Mouse (Mus musculus): ENCODE results near the gene Sertad4. TPM values are rescaled to one million over a fixed set of nuclear protein-coding genes. Genes with fewer than 3 reads are reported as not detected.

Sertad4 gene
- polyA plus RNA-seq, 1 experiment = 0.50 TPM

- H3K36me3 ChIP-seq (ENCODE audit: control insufficient read depth, insufficient read depth, low read length) = no peaks in the 10 kb centered on the region
- no peak overlapping the region for H3K4me3 ChIP-seq (ENCODE audit: extremely low read depth, insufficient read depth, insufficient read length)
- no peaks in the 10 kb centered on the region for H3K4me1 ChIP-seq (ENCODE audit: control insufficient read depth, insufficient read depth, insufficient read length)
- no peak overlapping the region for H3K27ac ChIP-seq (ENCODE audit: insufficient read depth, low read length)
- DNase-seq (ENCODE audit: low read depth in 1 of 2, low spot score in 2 of 2) = no peak
- H3K27me3 ChIP-seq (ENCODE audit: control insufficient read depth, insufficient read depth, low read length) = no peaks in the 10 kb centered on the region
- WGBS = 63% methylated on average over 2 of the region's 2 CpGs
- TF ChIP-seq POLR2A (IDR thresholded peaks at IDR 0.05; ENCODE audit: low read depth, low read length) (no peak), CTCF (IDR thresholded peaks at IDR 0.05; ENCODE audit: extremely low read depth, insufficient read depth, insufficient read length, insufficient replicate concordance) (no peak)
Observed at GRCm38 (mm10) chr1:192882617-192883295, 27.2 kb upstream of the Sertad4 start.

GRCm38 (mm10) chr1:192880130-192880529, 24.6 kb upstream of the Sertad4 start:
- Histone ChIP-seq H3K4me3 (ENCODE audit: extremely low read depth, insufficient read depth, insufficient read length) (no peak overlapping the region), H3K27me3 (ENCODE audit: control insufficient read depth, insufficient read depth, low read length) (no peaks in the 10 kb centered on the region), H3K36me3 (ENCODE audit: control insufficient read depth, insufficient read depth, low read length) (no peaks in the 10 kb centered on the region), H3K4me1 (ENCODE audit: control insufficient read depth, insufficient read depth, insufficient read length) (no peaks in the 10 kb centered on the region), H3K27ac (ENCODE audit: insufficient read depth, low read length) (no peak overlapping the region)
- DNase-seq (ENCODE audit: low read depth in 1 of 2, low spot score in 2 of 2) = no peak
- WGBS = 75% methylated on average over 4 of the region's 4 CpGs
- TF ChIP-seq POLR2A (IDR thresholded peaks at IDR 0.05; ENCODE audit: low read depth, low read length) = no peak
- no peak for TF ChIP-seq CTCF (IDR thresholded peaks at IDR 0.05; ENCODE audit: extremely low read depth, insufficient read depth, insufficient read length, insufficient replicate concordance)

GRCm38 (mm10) chr1:192879086-192879580, 23.6 kb upstream of the Sertad4 start:
- no peak for TF ChIP-seq CTCF (IDR thresholded peaks at IDR 0.05; ENCODE audit: extremely low read depth, insufficient read depth, insufficient read length, insufficient replicate concordance)
- TF ChIP-seq POLR2A (IDR thresholded peaks at IDR 0.05; ENCODE audit: low read depth, low read length) = no peak
- Histone ChIP-seq H3K27ac (ENCODE audit: insufficient read depth, low read length) (no peak overlapping the region), H3K27me3 (ENCODE audit: control insufficient read depth, insufficient read depth, low read length) (no peaks in the 10 kb centered on the region), H3K36me3 (ENCODE audit: control insufficient read depth, insufficient read depth, low read length) (no peaks in the 10 kb centered on the region), H3K4me1 (ENCODE audit: control insufficient read depth, insufficient read depth, insufficient read length) (no peaks in the 10 kb centered on the region), H3K4me3 (ENCODE audit: extremely low read depth, insufficient read depth, insufficient read length) (no peak overlapping the region)
- DNase-seq (ENCODE audit: low read depth in 1 of 2, low spot score in 2 of 2) = no peak
- 88% methylated on average over 7 of the region's 7 CpGs for WGBS

GRCm38 (mm10) chr1:192872841-192873240, 17.3 kb upstream of the Sertad4 start:
- Histone ChIP-seq H3K27me3 (ENCODE audit: control insufficient read depth, insufficient read depth, low read length) (no peaks in the 10 kb centered on the region; the same call in 1 of the 2 replicates), H3K4me3 (ENCODE audit: extremely low read depth, insufficient read depth, insufficient read length) (no peak overlapping the region), H3K36me3 (ENCODE audit: control insufficient read depth, insufficient read depth, low read length) (no peaks in the 10 kb centered on the region), H3K27ac (ENCODE audit: insufficient read depth, low read length) (no peak overlapping the region), H3K4me1 (ENCODE audit: control insufficient read depth, insufficient read depth, insufficient read length) (no peaks in the 10 kb centered on the region)
- no peak for TF ChIP-seq CTCF (IDR thresholded peaks at IDR 0.05; ENCODE audit: extremely low read depth, insufficient read depth, insufficient read length, insufficient replicate concordance)
- no peak for TF ChIP-seq POLR2A (IDR thresholded peaks at IDR 0.05; ENCODE audit: low read depth, low read length)
- WGBS = 70% methylated on average over 5 of the region's 5 CpGs
- no peak for DNase-seq (ENCODE audit: low read depth in 1 of 2, low spot score in 2 of 2)

GRCm38 (mm10) chr1:192869761-192870160, 14.2 kb upstream of the Sertad4 start:
- no peak for TF ChIP-seq CTCF (IDR thresholded peaks at IDR 0.05; ENCODE audit: extremely low read depth, insufficient read depth, insufficient read length, insufficient replicate concordance)
- TF ChIP-seq POLR2A (IDR thresholded peaks at IDR 0.05; ENCODE audit: low read depth, low read length) = no peak
- Histone ChIP-seq H3K4me1 (ENCODE audit: control insufficient read depth, insufficient read depth, insufficient read length) (no peaks in the 10 kb centered on the region), H3K36me3 (ENCODE audit: control insufficient read depth, insufficient read depth, low read length) (no peaks in the 10 kb centered on the region), H3K4me3 (ENCODE audit: extremely low read depth, insufficient read depth, insufficient read length) (no peak overlapping the region), H3K27ac (ENCODE audit: insufficient read depth, low read length) (no peak overlapping the region), H3K27me3 (ENCODE audit: control insufficient read depth, insufficient read depth, low read length) (no peaks in the 10 kb centered on the region; the same call in 1 of the 2 replicates)
- no peak for DNase-seq (ENCODE audit: low read depth in 1 of 2, low spot score in 2 of 2)
- WGBS = 84% methylated on average over 1 of the region's 1 CpGs

DNA sequence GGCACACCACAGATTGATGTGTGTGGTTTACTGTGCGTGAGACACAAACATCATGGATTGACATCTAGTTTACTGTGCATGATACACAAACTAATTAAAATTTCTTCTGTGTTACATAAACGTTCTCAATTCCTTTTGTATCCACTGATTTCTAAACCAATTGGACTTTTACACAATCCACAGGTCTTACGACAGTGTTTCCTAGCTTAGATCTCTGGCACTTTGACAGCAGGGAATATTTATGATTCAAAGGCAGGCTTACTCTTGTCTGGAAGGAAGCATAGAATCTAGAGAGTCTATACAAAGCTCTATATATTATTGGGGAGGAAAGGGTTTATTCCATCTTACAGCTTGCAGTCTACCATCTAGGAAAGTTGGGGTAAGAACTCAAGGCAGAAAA, 8.9 kb upstream of the Sertad4 start:
- H3K4me1 ChIP-seq (ENCODE audit: control insufficient read depth, insufficient read depth, insufficient read length) = no peaks in the 10 kb centered on the region
- H3K27ac ChIP-seq (ENCODE audit: insufficient read depth, low read length) = no peak overlapping the region
- H3K36me3 ChIP-seq (ENCODE audit: control insufficient read depth, insufficient read depth, low read length) = no peaks in the 10 kb centered on the region
- H3K4me3 ChIP-seq (ENCODE audit: extremely low read depth, insufficient read depth, insufficient read length) = no peak overlapping the region
- WGBS = 72% methylated on average over 3 of the region's 3 CpGs
- DNase-seq (ENCODE audit: low read depth in 1 of 2, low spot score in 2 of 2) = no peak
- TF ChIP-seq CTCF (IDR thresholded peaks at IDR 0.05; ENCODE audit: extremely low read depth, insufficient read depth, insufficient read length, insufficient replicate concordance) (no peak), POLR2A (IDR thresholded peaks at IDR 0.05; ENCODE audit: low read depth, low read length) (no peak)
- H3K27me3 ChIP-seq (ENCODE audit: control insufficient read depth, insufficient read depth, low read length) = no peaks in the 10 kb centered on the region; the same call in 1 of the 2 replicates

DNA sequence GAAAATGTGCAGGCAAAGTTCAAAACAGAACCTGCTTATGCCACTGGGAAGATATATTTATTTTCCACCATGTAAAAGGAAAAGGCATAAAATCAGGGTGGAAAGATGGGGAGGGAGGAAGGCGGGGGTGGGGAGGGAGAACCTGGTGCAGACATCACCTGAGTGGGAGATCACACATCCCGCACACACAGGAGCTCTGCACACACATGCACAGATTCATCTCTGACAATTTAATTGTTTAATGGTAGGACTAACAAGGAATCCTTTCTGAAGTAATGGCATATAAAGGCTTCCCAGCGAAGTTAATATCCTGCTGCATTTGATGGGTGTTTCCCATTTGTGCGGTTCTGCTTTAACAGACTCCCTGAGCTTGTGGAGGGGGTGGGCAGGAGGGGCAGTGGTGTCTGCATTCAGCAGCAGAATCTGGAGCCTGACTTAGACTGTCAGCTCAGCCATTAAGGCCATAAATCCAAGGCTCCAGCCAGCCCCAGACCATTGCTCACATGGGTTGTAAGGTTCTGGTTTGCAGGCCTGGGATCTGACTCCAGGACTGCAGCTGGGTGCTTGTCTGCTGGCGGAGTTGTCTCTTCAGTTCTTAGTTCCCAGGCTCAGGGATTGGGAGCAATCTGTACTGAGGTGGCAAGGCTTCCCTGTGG, 5.9 kb upstream of the Sertad4 start:
- no peak for DNase-seq (ENCODE audit: low read depth in 1 of 2, low spot score in 2 of 2)
- no peak for TF ChIP-seq POLR2A (IDR thresholded peaks at IDR 0.05; ENCODE audit: low read depth, low read length)
- no peak for TF ChIP-seq CTCF (IDR thresholded peaks at IDR 0.05; ENCODE audit: extremely low read depth, insufficient read depth, insufficient read length, insufficient replicate concordance)
- no peak overlapping the region for H3K4me3 ChIP-seq (ENCODE audit: extremely low read depth, insufficient read depth, insufficient read length)
- no peaks in the 10 kb centered on the region for H3K4me1 ChIP-seq (ENCODE audit: control insufficient read depth, insufficient read depth, insufficient read length)
- WGBS = 87% methylated on average over 5 of the region's 5 CpGs
- H3K27ac ChIP-seq (ENCODE audit: insufficient read depth, low read length) = no peak overlapping the region
- no peaks in the 10 kb centered on the region for H3K36me3 ChIP-seq (ENCODE audit: control insufficient read depth, insufficient read depth, low read length)
- no peaks in the 10 kb centered on the region; the same call in 1 of the 2 replicates for H3K27me3 ChIP-seq (ENCODE audit: control insufficient read depth, insufficient read depth, low read length)
